Mouse (Mus musculus) bone marrow macrophage, adult 2 months (primary cell): Measurements from ENCODE around the gene Fgf2.

Experiments used
- CTCF ChIP-seq: IDR thresholded peaks from 2 replicates; pipeline ENCODE4 v1.5.1; 2012; ENCODE audit warnings: low read depth, mild to moderate bottlenecking, low read length, moderate library complexity
- POLR2A ChIP-seq: IDR thresholded peaks from 2 replicates; pipeline ENCODE4 v1.6.1; 2012; ENCODE audit warnings: mild to moderate bottlenecking, low read depth, low read length, borderline replicate concordance

DNA sequence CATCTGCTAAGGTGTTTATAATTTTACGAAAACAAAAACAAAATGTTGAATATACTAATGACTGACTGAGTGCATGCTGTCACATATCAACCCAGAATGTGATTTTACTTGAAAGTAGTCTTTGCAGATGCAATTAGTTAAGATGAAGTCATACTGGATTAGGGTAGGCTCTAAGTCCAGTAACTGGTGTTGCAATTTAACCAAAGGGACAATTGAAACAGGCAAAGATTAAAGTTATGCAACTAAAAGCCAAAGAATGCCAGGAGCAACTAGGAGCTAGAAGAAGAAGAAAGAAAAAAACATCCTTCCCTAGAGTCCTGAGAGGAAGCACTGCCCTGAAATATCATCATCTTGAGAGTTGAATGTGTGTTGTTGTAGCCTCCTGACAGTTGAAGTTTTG is 31.9 kb upstream of the Fgf2 start:
- TF ChIP-seq CTCF (no peak), POLR2A (no peak)
